Mouse (Mus musculus): ENCODE results near the gene Plb1. TPM values are rescaled to one million over a fixed set of nuclear protein-coding genes. Genes with fewer than 3 reads are reported as not detected.

Plb1 gene
- total RNA-seq, 2 experiments from 2014 or later, result 0.15 TPM

- DNase-seq, result no peak
Measured at GRCm38 (mm10) chr5:32392281-32392680, 159.8 kb downstream of the Plb1 start.

- DNase-seq, result no peak
Measured at GRCm38 (mm10) chr5:32394586-32394985, 162.1 kb downstream of the Plb1 start.

- DNase-seq, result no peak
Measured at GRCm38 (mm10) chr5:32395101-32395892, 162.8 kb downstream of the Plb1 start.

GRCm38 (mm10) chr5:32397719-32398118, 165.2 kb downstream of the Plb1 start:
- DNase-seq, result no peak

GRCm38 (mm10) chr5:32400926-32401325, 168.4 kb downstream of the Plb1 start:
- no peak for DNase-seq

GRCm38 (mm10) chr5:32403082-32403953, 170.8 kb downstream of the Plb1 start:
- DNase-seq, result no peak

GRCm38 (mm10) chr5:32405199-32405855, 172.8 kb downstream of the Plb1 start:
- DNase-seq, result no peak

GRCm38 (mm10) chr5:32408771-32409170, 176.3 kb downstream of the Plb1 start:
- no peak for DNase-seq

- DNase-seq, result no peak
Measured at GRCm38 (mm10) chr5:32409747-32410146, 177.2 kb downstream of the Plb1 start.

- no peak for DNase-seq
Measured at GRCm38 (mm10) chr5:32410954-32411688, 178.6 kb downstream of the Plb1 start.

- peak; percentile 23 for DNase-seq
Measured at GRCm38 (mm10) chr5:32412186-32412950, 179.9 kb downstream of the Plb1 start.

- DNase-seq, result peak; percentile 20
Measured at GRCm38 (mm10) chr5:32413083-32413482, 180.6 kb downstream of the Plb1 start.

- DNase-seq, result no peak
Measured at GRCm38 (mm10) chr5:32413569-32413968, 181.1 kb downstream of the Plb1 start.

GRCm38 (mm10) chr5:32414461-32414985, 182.0 kb downstream of the Plb1 start:
- DNase-seq, result peak; percentile 42

GRCm38 (mm10) chr5:32415554-32415953, 183.0 kb downstream of the Plb1 start:
- DNase-seq, result no peak

Other genes with a start within 250 kb of the Plb1 start
- gene Fosl2, start 96.9 kb upstream of the Plb1 start, total RNA-seq (2021), result 100 to 1,000 TPM; 167 to 194 TPM
- gene Ppp1cb, start 226.1 kb downstream of the Plb1 start, total RNA-seq (2021), result 100 to 1,000 TPM; 287 to 317 TPM

Measured in adrenal gland, postnatal 10 days (tissue).